Mouse (Mus musculus) kidney, postnatal 0 days (tissue): Measurements from ENCODE around the gene Atp5s. TPM values are rescaled to one million over a fixed set of nuclear protein-coding genes. Genes with fewer than 3 reads are reported as not detected.

ENCODE experiments used
- ATAC-seq: fragments of 200-750 bp; cut with Nextera tagmentation; replicated peaks from 2 replicates; pipeline ENCODE4 v1.8.0; 2017; ENCODE audit warnings: low read depth, moderate number of reproducible peaks, moderate TSS enrichment, moderate library complexity; ENCODE audit not compliant: low FRiP score
- DNase-seq: peaks from one replicate; pipeline ENCODE4 v3.0.0-alpha.2; 2016; ENCODE audit warnings: low spot score
- H3K27ac ChIP-seq: fragments of 300-500 bp; sonication (generic); 2 replicates; pipeline ENCODE4 v1.5.1; 2014; ENCODE audit warnings: mild to moderate bottlenecking
- H3K27me3 ChIP-seq: fragments of 300-500 bp; sonication (generic); 2 replicates; pipeline ENCODE4 v1.6.1; 2014; ENCODE audit warnings: low read length, mixed read lengths; ENCODE audit not compliant: insufficient read depth
- H3K36me3 ChIP-seq: fragments of 300-500 bp; sonication (generic); 2 replicates; pipeline ENCODE4 v1.6.1; 2014; ENCODE audit warnings: low read length, mixed read lengths; ENCODE audit not compliant: insufficient read depth
- H3K4me1 ChIP-seq: fragments of 300-500 bp; sonication (generic); replicated peaks from 2 replicates; pipeline ENCODE4 v1.6.1; 2014; ENCODE audit warnings: antibody characterized with exemption, low read length, mixed read lengths; ENCODE audit not compliant: insufficient read depth
- H3K4me2 ChIP-seq: fragments of 300-500 bp; sonication (generic); 2 replicates; pipeline ENCODE4 v1.6.1; 2014; ENCODE audit warnings: mild to moderate bottlenecking, low read length, moderate library complexity, mixed read lengths
- H3K4me3 ChIP-seq: fragments of 300-500 bp; sonication (generic); replicated peaks from 2 replicates; pipeline ENCODE4 v1.5.1; 2014; ENCODE audit warnings: low read depth, low read length
- H3K9ac ChIP-seq: fragments of 300-500 bp; sonication (generic); 2 replicates; pipeline ENCODE4 v1.6.1; 2014; ENCODE audit warnings: low read depth, low read length
- H3K9me3 ChIP-seq: fragments of 300-500 bp; sonication (generic); replicated peaks from 2 replicates; pipeline ENCODE4 v1.6.1; 2016; ENCODE audit warnings: low read length, inconsistent platforms, mixed read lengths
- CTCF ChIP-seq: IDR thresholded peaks from 2 replicates; pipeline ENCODE4 v1.5.1; 2016; ENCODE audit warnings: antibody characterized with exemption, low read depth, mild to moderate bottlenecking, moderate library complexity
- WGBS: fragments of 180-500 bp; shearing (Covaris S2); extraction: QIAGEN DNeasy Blood & Tissue Kit; methylation state at CpG from one replicate; pipeline ENCODE4 v1.1.7; 2014; 5-methylcytosine and 5-hydroxymethylcytosine counted together
- polyA plus RNA-seq: library from polyadenylated mRNA; unstranded; fragments of >200 nt; fragmentation: Nextera tagmentation; extraction: Ambion mirVana; gene quantifications from 2 replicates; pipeline ENCODE4 v1.2.1, GENCODE M21; 2015

Atp5s gene
- polyA plus RNA-seq, 1 experiment from 2014 or later = 29.5 TPM

- Histone ChIP-seq H3K27me3 (no peaks in the 10 kb centered on the region), H3K27ac (no peak overlapping the region), H3K9ac (no peak overlapping the region), H3K9me3 (no peaks in the 10 kb centered on the region), H3K4me2 (peak overlapping the region; percentile 81), H3K4me3 (peak overlapping the region; percentile 91), H3K36me3 (no peaks in the 10 kb centered on the region), H3K4me1 (no peaks in the 10 kb centered on the region; the same call in 1 of the 2 replicates)
- 43% methylated on average over 14 of the region's 14 CpGs for WGBS
- TF ChIP-seq CTCF = no peak
- DNase-seq = peak; percentile 24
- ATAC-seq = no peak
Observed at GRCm38 (mm10) chr12:69682788-69683419, 41.8 kb upstream of the Atp5s start.

GRCm38 (mm10) chr12:69683537-69683936 lies 41.2 kb upstream of the Atp5s start:
- no peaks in the 10 kb centered on the region for H3K9me3 ChIP-seq
- ATAC-seq (no peak), DNase-seq (peak; percentile 45)
- no peak overlapping the region for H3K4me2 ChIP-seq
- H3K4me3 ChIP-seq = no peak overlapping the region
- 37% methylated on average over 10 of the region's 10 CpGs for WGBS
- H3K36me3 ChIP-seq = no peaks in the 10 kb centered on the region
- H3K4me1 ChIP-seq = no peaks in the 10 kb centered on the region; the same call in 1 of the 2 replicates
- H3K27me3 ChIP-seq = no peaks in the 10 kb centered on the region
- H3K27ac ChIP-seq = no peak overlapping the region
- H3K9ac ChIP-seq = no peak overlapping the region
- TF ChIP-seq CTCF = no peak

- H3K4me2 ChIP-seq = no peak overlapping the region
- WGBS = 44% methylated on average over 2 of the region's 2 CpGs
- peak; percentile 21 for DNase-seq
- no peak overlapping the region for H3K4me3 ChIP-seq
- no peak for TF ChIP-seq CTCF
- H3K9me3 ChIP-seq = no peaks in the 10 kb centered on the region
- H3K27me3 ChIP-seq = no peaks in the 10 kb centered on the region
- H3K27ac ChIP-seq = no peak overlapping the region; the same call in 1 of the 2 replicates
- H3K4me1 ChIP-seq = no peaks in the 10 kb centered on the region
- H3K9ac ChIP-seq = no peak overlapping the region
- ATAC-seq = no peak
- no peaks in the 10 kb centered on the region for H3K36me3 ChIP-seq
Observed at GRCm38 (mm10) chr12:69688368-69688767, 36.4 kb upstream of the Atp5s start.

DNA sequence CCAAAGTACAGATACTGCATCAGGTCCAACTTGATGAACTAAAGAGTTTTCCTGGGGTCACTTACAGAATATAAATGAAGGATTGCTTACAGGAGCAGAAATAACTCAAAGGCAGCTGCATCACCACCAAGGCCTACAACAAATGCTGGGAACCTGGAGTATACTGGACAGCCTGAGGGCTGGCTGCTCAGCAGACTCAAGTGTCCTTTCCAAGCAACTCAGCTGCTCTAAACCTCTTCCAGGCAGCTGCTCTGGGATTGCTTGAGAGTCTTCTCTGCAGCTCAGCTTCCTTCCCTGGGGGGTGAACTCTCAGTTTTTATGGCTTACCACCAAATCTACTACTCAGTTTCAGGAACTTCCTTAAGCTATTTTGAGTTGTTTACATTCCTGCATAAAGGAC lies 35.7 kb upstream of the Atp5s start:
- Histone ChIP-seq H3K27ac (no peak overlapping the region), H3K4me3 (no peak overlapping the region), H3K36me3 (no peaks in the 10 kb centered on the region), H3K4me2 (no peak overlapping the region), H3K27me3 (no peaks in the 10 kb centered on the region), H3K9ac (no peak overlapping the region), H3K4me1 (no peaks in the 10 kb centered on the region), H3K9me3 (no peaks in the 10 kb centered on the region)
- DNase-seq (no peak), ATAC-seq (no peak)
- TF ChIP-seq CTCF = no peak

GRCm38 (mm10) chr12:69690714-69691113 lies 34.0 kb upstream of the Atp5s start:
- H3K36me3 ChIP-seq = no peaks in the 10 kb centered on the region
- no peak overlapping the region for H3K4me3 ChIP-seq
- no peaks in the 10 kb centered on the region for H3K9me3 ChIP-seq
- H3K27ac ChIP-seq = no peak overlapping the region
- H3K9ac ChIP-seq = no peak overlapping the region
- DNase-seq (no peak), ATAC-seq (no peak)
- H3K27me3 ChIP-seq = no peaks in the 10 kb centered on the region
- H3K4me2 ChIP-seq = no peak overlapping the region
- WGBS = 89% methylated on average over 4 of the region's 4 CpGs
- TF ChIP-seq CTCF = no peak
- H3K4me1 ChIP-seq = no peaks in the 10 kb centered on the region

GRCm38 (mm10) chr12:69693471-69693870 lies 31.3 kb upstream of the Atp5s start:
- ATAC-seq (peak; percentile 65; the same call in 1 of the 2 replicates), DNase-seq (no peak)
- 77% methylated on average over 17 of the region's 17 CpGs for WGBS
- Histone ChIP-seq H3K4me1 (no peaks in the 10 kb centered on the region), H3K9me3 (no peaks in the 10 kb centered on the region), H3K4me3 (no peak overlapping the region), H3K9ac (no peak overlapping the region), H3K36me3 (peaks cover 4% of the 10 kb centered on the region; the same call in 1 of the 2 replicates), H3K27me3 (no peaks in the 10 kb centered on the region), H3K4me2 (no peak overlapping the region), H3K27ac (no peak overlapping the region)
- TF ChIP-seq CTCF = no peak

- Histone ChIP-seq H3K27me3 (no peaks in the 10 kb centered on the region), H3K9ac (no peak overlapping the region), H3K4me1 (no peaks in the 10 kb centered on the region), H3K4me3 (no peak overlapping the region), H3K27ac (no peak overlapping the region), H3K36me3 (peaks cover 9% of the 10 kb centered on the region; the same call in 1 of the 2 replicates), H3K4me2 (no peak overlapping the region), H3K9me3 (no peaks in the 10 kb centered on the region)
- peak; percentile 82 for TF ChIP-seq CTCF
- DNase-seq (peak; percentile 74), ATAC-seq (no peak)
- WGBS = 69% methylated on average over 5 of the region's 5 CpGs
Observed at GRCm38 (mm10) chr12:69696746-69697145, 28.0 kb upstream of the Atp5s start.
